ENCODE assay signal across 25 mouse cellular contexts in the genomic region with DNA sequence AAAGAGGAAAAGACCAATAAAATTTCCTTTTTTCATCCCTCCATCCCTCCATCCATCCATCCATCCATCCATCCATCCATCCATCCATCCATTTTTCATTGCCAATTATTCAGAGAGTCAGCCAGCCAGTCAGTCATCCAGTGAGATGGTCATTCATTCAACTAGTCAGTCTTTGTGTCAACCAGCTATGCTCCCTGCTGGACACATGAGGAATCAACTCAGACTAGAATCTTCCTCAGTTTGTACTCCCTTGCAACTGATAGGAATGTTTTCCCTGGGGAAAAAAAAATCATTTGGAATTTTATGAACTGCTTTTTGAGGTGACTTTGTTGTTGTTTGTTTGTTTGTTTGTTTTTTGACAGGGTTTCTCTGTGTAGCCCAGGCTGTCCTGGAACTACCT. TPM values are rescaled to one million over a fixed set of nuclear protein-coding genes. Genes with fewer than 3 reads are reported as not detected.
A peak's percentile ranks its signal among the peaks of the same experiment; 100 is the strongest.
DNase-seq lines count a peak whose midpoint lies in the region; TF ChIP-seq lines count a peak whose summit lies in the region.
"Had no signal": no experiment of that assay in that cellular context is flagged by ENCODE, and none has a peak within 500 bp of the region (broad histone marks: within the 10 kb centered on the region; RNA-seq: fewer than 3 reads in every experiment).

No protein-coding gene starts in this region.

- no peak for DNase-seq in heart, adult 2 months
- DNase-seq in heart, adult 8-10 months (ENCODE audit: low spot score): no peak
- DNase-seq in liver, adult 2 months (ENCODE audit: extremely low read depth, low read depth, low spot score): peak; percentile 13
- DNase-seq in liver: no peak
- DNase-seq in adipocyte (ENCODE audit: low spot score): peak; percentile 27
- no peak for DNase-seq in adrenal gland, adult 18-20 months (ENCODE audit: low spot score in 2 of 2)
- DNase-seq: B cell, adult 2 months; cerebellum, adult 8-10 months; gastrocnemius, postnatal 36 days; heart, postnatal 10 days; layer of hippocampus, postnatal 36 days; left cerebral cortex, postnatal 4 days; midbrain, embryonic 14.5 days; right cerebral cortex, postnatal 14 days; spleen, adult 18-20 months; thymus, postnatal 36 days had no signal

- intact Hi-C loops in heart, adult 2 months (cut with DNase I): no loop called here

- no peak overlapping the region for H3K4me3 ChIP-seq in heart, adult 2 months
- no peak overlapping the region for H3K4me3 ChIP-seq in liver, adult 2 months (ENCODE audit: insufficient read depth, low read depth, low read length)
- no peak overlapping the region for H3K4me3 ChIP-seq in E14TG2a.4 (replicated peaks; ENCODE audit: low read length)
- H3K4me3 ChIP-seq: erythroblast, embryonic 14.5 days; heart, embryonic 10.5 days; hindbrain, embryonic 13.5 days; kidney, embryonic 15.5 days; lung, embryonic 15.5 days had no signal

- H3K36me3 ChIP-seq in heart, adult 2 months (ENCODE audit: control insufficient read depth, insufficient read depth, low read length): no peaks in the 10 kb centered on the region
- H3K36me3 ChIP-seq in liver, adult 2 months (ENCODE audit: control insufficient read depth, insufficient read depth, low read length): no peaks in the 10 kb centered on the region
- no peaks in the 10 kb centered on the region for H3K36me3 ChIP-seq in E14TG2a.4 (ENCODE audit: insufficient read depth, low read length)
- H3K36me3 ChIP-seq: heart, embryonic 10.5 days; hindbrain, embryonic 13.5 days; kidney, embryonic 15.5 days; lung, embryonic 15.5 days had no signal

- no peaks in the 10 kb centered on the region for H3K79me2 ChIP-seq in heart, adult 2 months (replicated peaks; ENCODE audit: control insufficient read depth, insufficient read depth, low read length)
- no peaks in the 10 kb centered on the region for H3K79me2 ChIP-seq in liver, adult 2 months (ENCODE audit: control insufficient read depth, insufficient read depth, low read length)

- H3K27ac ChIP-seq in heart, adult 2 months: no peak overlapping the region
- no peak overlapping the region for H3K27ac ChIP-seq in liver, adult 2 months (replicated peaks; ENCODE audit: insufficient read depth, low read depth, low read length)
- H3K27ac ChIP-seq: heart, embryonic 10.5 days; hindbrain, embryonic 13.5 days; kidney, embryonic 15.5 days; lung, embryonic 15.5 days had no signal

- peaks cover 8% of the 10 kb centered on the region for H3K27me3 ChIP-seq in heart, adult 2 months (ENCODE audit: control insufficient read depth, insufficient read depth, low read length)
- peaks cover 6% of the 10 kb centered on the region; the same call in 1 of the 2 replicates for H3K27me3 ChIP-seq in liver, adult 2 months (ENCODE audit: control insufficient read depth, insufficient read depth, low read length)
- H3K27me3 ChIP-seq in E14TG2a.4 (ENCODE audit: insufficient read depth, low read length): peaks cover 67% of the 10 kb centered on the region

- no peak for TF ChIP-seq EP300 in heart, adult 2 months (IDR thresholded peaks at IDR 0.05; ENCODE audit: insufficient read depth, low read depth, low read length)

- TF ChIP-seq POLR2A in heart, adult 2 months (IDR thresholded peaks at IDR 0.05; ENCODE audit: insufficient read depth, low read depth, low read length): no peak
- TF ChIP-seq POLR2A in liver, adult 2 months (IDR thresholded peaks at IDR 0.05; ENCODE audit: extremely low read depth, insufficient read depth, low read length): no peak

- TF ChIP-seq CTCF in heart, adult 2 months (IDR thresholded peaks at IDR 0.05): peak; percentile 66
- TF ChIP-seq CTCF in liver, adult 2 months (IDR thresholded peaks at IDR 0.05; ENCODE audit: low read depth, low read length): no peak
- peak; percentile 21; the same call in 1 of the 2 replicates for TF ChIP-seq CTCF in E14TG2a.4 (conservative IDR thresholded peaks at IDR 0.05; ENCODE audit: low read length)

- no peaks in the 10 kb centered on the region for H3K4me1 ChIP-seq in heart, adult 2 months (ENCODE audit: control insufficient read depth, insufficient read depth, low read length)
- H3K4me1 ChIP-seq in liver, adult 2 months (ENCODE audit: control insufficient read depth, insufficient read depth, low read length): peaks cover 5% of the 10 kb centered on the region
- H3K4me1 ChIP-seq in E14TG2a.4 (replicated peaks; ENCODE audit: low read depth, low read length): peaks cover 25% of the 10 kb centered on the region

- no peaks in the 10 kb centered on the region for H3K9me3 ChIP-seq in E14TG2a.4 (ENCODE audit: low read length)
- H3K9me3 ChIP-seq: heart, embryonic 10.5 days; hindbrain, embryonic 13.5 days; kidney, embryonic 15.5 days; lung, embryonic 15.5 days had no signal

- H3K9ac ChIP-seq in heart, adult 2 months (ENCODE audit: low read depth, low read length): no peak overlapping the region
- H3K9ac ChIP-seq in liver, adult 2 months (ENCODE audit: low read depth, low read length): no peak overlapping the region
- H3K9ac ChIP-seq: hindbrain, embryonic 13.5 days; kidney, embryonic 15.5 days; lung, embryonic 15.5 days had no signal

RNA-seq across cellular contexts. Expression of gene Hrk, which starts 1.0 kb away (rescaled TPM):
- total RNA-seq in heart, adult 2 months (2021): under 1 TPM; 0.50 TPM
- polyA plus RNA-seq in heart, adult 2 months (2012; rRNA removed): 0.20 and 0.53 TPM in 2 replicates
- total RNA-seq in heart, adult 8-10 months (2022): under 1 TPM; 0.23 to 0.46 (median 0.36) TPM
- 0.07 and 0.09 TPM in 2 replicates for total RNA-seq in liver, adult 2 months (2014; rRNA removed)
- 0.02 and 0.05 TPM in 2 replicates for polyA plus RNA-seq in liver, adult 2 months (2012; rRNA removed)
- under 1 TPM in 1 of 2 experiments, not detected in 1; 0.06 TPM for total RNA-seq in adrenal gland, adult 18-20 months (2021)
- total RNA-seq: common myeloid progenitor, adult 5-6 weeks; megakaryocyte progenitor cell, adult 5-6 weeks; neutrophil, adult 5-6 weeks had no signal
- polyA plus RNA-seq: erythroblast, embryonic 14.5 days; heart, embryonic 10.5 days had no signal

RNA-seq across cellular contexts. Expression of gene Fbxw8, which starts 10.2 kb away (rescaled TPM):
- 10 to 100 TPM; 36.8 to 39.2 TPM for total RNA-seq in heart, adult 2 months (2021)
- polyA plus RNA-seq in heart, adult 2 months (2012; rRNA removed): 35.1 and 46.8 TPM in 2 replicates
- 10 to 100 TPM; 34.9 to 37.7 (median 36.6) TPM for total RNA-seq in heart, adult 8-10 months (2022)
- 15.9 and 18.4 TPM in 2 replicates for total RNA-seq in liver, adult 2 months (2014; rRNA removed)
- 31.7 and 33.8 TPM in 2 replicates for polyA plus RNA-seq in liver, adult 2 months (2012; rRNA removed)
- 10 to 100 TPM; 47.3 to 51.4 TPM for total RNA-seq in adrenal gland, adult 18-20 months (2021)

Comparison
In these comparisons a context has a peak if more than half of its experiments do, and no peak if none do; other contexts are left out.
1. DNase-seq: peak in liver, adult 2 months (single experiment) and adipocyte (single experiment); none in heart, adult 2 months (0 of 2), heart, adult 8-10 months (single experiment), liver (single experiment) and adrenal gland, adult 18-20 months (0 of 2).